Mouse (Mus musculus) cerebellum, adult 11 months (tissue): ENCODE measurements around the gene 4930558K02Rik.
A peak's percentile ranks its signal among the peaks of the same experiment; 100 is the strongest.

ENCODE experiments used
- DNase-seq: peaks from one replicate; pipeline ENCODE4 v3.0.0; 2022

The 4930558K02Rik gene

DNA sequence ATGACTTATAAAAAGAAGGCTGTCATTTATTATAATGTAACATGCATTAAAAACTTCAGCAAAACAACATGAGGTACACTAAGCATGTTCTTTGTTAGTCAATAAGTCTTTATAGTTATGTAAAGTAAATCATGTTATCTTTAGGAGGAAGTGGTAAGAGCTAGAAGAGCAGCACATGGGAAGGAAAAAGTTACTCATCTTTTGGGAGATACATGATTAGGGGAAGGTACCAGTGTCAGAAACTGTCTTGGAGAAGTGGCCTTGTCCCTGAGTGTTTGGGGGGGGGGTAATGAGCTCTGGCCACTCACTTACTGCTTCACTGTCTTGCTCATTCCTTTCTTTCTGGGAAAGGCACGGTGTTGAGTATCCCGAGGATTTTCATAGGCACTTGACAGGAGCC lies 37.4 kb downstream of the 4930558K02Rik start:
- no peak for DNase-seq

DNA sequence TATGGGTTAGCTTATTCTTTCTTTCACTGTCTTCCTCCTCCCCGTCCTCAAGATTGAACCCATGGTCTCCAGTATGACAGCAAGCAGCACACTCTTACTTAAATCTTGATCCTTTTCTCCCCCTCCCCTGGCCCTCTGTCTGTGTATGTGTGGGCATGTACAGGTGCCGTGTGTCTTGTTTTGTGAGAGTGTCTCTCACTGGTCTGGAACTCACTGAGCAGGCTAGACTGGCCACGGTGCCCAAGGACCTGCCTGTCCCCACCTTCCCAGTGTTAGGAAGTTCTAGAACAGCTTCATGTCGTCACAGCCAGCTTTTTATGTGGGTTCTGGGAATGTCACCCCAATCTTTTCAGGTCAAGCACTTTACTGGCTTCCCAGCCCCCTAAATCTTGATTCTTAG lies 47.1 kb downstream of the 4930558K02Rik start:
- no peak for DNase-seq

DNA sequence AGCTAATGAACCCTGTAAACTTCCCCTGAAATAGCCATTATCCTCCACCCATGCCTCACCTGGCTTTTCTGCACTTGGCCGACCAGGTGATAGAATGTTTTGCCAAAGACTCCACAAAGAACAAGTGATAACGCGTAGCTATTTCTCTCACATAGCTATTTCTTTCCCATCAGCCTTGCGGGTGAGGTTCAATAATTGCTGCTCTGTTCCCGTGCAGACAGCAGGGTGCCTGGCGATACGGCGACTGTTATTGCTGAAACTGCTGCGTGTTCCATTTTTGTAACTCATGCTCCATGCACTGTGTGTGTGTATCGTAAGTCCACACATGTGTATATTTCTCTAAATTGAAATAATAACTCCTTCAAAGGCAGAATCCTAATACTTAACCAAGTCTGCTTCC lies 47.6 kb downstream of the 4930558K02Rik start:
- no peak for DNase-seq

DNA sequence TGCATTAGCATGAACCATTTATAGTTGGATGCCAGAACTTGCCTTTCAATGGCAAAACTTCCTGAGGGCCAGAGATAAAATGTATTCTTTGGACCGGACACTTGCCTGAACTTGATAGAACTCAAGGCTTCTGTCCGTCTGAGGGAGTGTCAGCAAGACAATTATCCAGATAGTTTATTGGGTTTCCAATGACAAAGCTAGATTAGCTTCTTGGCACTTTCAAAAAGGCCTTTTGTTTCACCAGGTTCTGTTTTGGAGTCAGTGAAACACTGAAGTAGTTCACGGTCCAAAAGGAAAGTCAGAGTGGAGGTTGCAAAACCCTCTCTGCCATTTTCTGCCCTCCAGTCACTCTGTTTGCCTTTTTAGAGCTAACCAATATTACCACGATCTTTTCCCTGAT lies 48.1 kb downstream of the 4930558K02Rik start:
- DNase-seq = no peak

DNA sequence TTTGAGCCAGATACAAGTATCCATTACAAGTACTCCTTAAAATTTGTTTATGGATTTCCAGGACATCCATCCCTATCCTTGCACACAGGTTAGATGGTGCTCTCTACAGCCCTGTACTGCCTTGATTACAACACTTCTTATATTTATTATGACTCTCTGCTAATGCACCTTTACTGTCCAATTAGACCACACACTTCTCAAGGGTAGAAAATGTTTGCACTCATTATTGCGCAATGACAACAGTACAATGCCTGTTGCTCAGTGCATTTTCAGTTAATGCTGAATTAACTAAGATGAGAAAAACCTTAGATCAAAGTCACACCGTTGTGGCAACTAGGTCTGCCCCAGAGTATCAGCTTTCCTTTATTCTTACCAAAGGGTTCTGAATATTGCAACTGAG lies 51.5 kb downstream of the 4930558K02Rik start:
- no peak for DNase-seq

DNA sequence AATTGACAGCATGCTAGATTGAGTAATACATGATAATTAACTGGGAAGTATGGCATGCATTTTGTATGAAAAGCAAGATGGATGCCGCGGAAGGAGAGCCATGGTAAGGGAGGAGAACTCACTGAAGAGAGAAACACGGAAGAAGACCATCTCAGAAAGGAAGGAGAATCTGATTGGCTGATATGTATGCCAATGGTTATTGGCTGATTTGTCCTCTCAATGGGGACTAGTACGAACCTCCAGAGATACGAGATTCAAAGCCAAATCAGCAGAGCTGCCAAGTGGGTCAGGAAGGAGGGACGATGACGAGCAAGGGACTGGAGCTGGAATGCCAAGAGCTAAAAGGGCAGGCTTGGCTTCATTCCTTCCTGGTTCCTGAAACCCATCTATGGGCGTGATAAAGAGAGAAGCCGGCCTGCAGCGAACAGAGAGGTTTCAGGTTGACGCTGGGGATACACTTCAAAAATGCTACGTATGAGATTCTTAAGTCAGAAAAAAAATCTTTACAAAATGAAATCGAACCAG lies 54.1 kb downstream of the 4930558K02Rik start:
- peak; percentile 9 for DNase-seq

DNA sequence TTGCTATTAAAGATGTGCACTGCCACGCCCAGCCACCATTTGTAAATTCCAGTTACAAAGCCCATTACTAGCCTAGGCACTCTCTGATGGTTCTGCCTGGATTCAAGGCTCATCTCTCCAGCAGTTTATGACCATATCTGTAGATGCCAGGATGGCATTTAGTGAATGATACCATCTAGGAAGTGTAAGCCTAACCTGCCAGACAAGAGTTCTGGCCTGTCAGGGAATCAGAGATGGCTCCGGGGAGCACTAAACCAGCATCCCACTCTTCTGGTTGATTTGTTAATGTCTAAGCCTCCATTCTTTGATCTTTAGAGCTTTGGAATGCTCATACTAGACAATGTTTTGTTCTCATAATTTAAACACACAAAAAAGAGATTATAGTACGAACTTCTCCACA lies 55.1 kb downstream of the 4930558K02Rik start:
- DNase-seq = no peak

DNA sequence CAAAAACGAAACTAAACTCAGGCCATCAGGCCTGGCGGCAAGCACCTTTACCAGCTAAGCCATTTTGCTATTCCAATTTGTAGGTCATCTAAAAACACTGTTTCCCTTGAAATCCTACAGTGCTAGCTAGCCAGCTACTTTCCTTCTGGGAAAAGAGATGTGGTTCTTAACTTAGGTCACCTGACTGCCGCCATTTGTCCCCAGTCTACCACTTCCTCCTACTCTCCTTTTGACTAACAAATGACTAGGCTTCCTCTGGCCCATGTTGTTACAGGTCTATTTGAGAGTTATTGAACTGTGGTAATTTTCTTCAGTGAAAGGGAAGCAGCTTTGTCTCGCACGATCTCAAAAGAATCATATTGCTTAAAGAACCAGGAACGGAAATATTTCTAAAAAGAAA lies 57.5 kb downstream of the 4930558K02Rik start:
- no peak for DNase-seq

DNA sequence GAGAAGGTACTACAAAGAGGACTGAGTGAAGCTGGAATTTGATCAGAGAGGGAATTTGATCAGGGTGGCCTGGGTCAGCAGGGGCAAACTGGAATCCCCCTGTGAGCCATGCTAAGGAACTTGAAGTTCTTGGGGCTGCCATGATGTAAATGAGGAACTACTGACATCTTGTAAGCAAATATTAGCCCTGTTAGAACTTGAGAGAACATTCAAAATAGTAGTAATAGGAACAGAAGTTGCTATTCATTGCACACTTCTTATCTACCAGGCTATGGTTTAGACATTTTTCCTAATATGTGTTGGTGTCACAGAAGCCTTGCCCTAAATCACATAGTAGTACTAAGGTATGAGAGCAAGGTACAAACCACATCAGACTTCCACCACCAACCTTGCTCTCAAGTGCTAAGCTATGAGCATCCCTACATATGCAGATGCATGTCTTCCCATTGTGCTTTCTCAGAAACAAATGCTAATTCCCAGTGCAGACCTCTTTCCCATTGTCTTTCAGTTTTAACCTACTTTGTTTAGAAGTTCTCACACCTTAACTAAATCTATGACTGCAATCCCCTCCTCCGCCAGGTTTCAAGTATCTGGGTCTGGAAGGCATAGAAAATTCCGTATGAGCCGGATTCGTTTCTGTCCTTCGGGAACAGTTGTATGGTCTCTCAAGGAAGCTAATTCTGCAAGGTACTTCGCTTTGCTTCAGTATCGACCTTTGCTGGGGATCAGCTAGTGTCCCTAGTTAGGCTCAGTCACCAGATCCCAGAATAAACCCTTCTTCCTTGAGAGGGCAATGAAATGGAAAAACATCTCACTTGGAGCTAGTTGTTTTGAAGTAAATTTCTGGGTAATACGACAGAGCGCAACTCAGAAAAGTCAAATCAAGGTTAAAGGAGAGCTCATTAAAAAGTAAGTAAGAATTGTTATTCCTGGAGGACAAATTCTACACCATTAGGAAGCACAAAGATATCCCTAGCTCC lies 58.7 kb downstream of the 4930558K02Rik start:
- DNase-seq = no peak

DNA sequence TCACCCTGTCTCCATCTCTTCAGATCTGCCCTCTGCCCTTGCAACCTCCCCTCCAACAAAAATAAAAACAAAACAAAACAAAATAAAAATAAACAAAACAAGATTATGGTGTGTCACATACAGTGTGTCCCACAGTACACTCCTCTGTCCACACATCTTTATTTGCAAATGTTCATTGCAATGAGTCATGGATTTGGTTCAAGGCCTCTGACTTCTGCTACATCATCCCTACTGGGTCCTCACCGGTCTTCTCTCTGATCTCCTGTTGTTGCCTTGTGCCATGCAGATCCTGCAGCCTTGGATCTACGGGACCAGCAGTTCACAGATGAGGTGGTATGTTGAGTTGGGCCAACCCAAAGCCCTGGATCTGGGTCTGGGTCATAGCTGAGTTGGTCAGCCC lies 59.8 kb downstream of the 4930558K02Rik start:
- DNase-seq = no peak

DNA sequence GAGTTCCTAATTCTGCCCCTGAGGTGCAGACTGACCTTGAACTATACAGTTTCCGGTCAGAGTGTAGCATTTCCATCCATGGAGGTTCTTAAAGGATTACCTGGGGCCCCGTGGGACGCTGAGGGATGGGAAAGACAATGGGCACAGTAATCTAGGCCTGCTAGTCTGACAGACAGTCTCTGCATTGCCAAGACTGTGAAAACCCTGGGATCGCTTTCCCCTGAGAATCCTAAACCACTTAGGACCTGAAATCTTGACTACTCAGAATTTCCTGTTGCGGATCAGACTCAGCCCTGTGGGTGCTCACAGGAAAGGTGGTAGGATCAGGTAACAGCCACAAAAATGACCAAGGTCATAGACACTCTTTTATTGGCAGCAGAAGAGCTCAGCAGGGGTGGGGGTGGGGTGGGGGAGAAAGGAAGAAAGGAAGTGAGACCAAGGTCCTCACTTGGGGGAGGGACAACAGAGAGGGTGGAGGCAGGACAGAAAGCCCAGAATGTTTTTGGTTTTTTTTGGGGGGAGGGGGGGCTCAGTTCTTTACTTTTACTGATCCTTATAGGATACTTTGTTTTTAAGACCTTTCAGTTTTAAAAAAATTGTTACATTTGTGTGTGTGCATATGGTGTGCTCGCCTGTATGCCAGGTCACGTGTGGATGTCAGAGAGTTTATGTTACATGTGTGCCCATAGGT lies 60.6 kb downstream of the 4930558K02Rik start:
- DNase-seq = no peak

DNA sequence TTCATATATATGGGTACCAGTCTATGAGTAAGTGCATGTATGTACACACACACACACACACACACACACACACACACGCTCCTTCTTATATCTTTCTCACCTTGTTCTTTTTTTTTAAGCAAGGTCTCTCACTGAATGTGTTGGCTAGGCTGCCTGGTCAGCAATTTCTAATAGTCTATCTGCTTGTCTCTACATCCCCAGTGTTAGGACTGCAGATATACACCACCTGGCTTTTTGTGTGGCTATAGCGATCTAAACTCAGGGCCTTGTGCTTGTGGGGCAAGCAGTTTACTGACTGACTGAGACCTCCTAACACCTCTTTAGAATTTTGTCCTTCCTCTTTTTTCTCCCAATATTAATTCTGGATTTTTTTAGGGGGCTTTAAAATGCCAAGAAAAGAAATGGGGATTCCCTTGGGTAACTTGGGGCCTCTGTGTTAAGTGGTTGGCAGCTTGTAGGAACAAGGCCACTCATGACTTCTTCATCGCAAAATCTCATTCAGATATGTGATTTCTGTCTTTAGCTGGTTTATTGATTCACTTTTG lies 61.4 kb downstream of the 4930558K02Rik start:
- DNase-seq = no peak

DNA sequence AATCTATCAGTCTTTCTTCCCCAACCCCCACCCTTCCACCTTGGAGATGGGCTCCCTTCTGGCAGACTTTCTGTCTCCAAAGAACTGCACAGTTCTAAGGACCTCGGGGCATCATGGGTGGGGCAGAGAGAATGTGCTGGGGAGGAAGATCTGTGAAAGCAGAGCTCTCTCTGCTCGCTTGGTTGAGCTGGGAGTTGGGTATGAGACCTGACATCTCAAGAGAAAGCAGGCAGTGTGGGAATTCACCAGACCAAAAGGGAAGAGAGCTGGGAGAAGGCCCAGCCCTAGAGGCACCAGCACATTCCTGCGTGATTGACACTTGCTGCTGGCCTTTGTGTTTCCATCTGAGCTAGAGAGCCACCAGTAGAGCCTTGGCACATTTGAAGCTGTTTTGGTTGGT lies 63.4 kb downstream of the 4930558K02Rik start:
- no peak for DNase-seq

DNA sequence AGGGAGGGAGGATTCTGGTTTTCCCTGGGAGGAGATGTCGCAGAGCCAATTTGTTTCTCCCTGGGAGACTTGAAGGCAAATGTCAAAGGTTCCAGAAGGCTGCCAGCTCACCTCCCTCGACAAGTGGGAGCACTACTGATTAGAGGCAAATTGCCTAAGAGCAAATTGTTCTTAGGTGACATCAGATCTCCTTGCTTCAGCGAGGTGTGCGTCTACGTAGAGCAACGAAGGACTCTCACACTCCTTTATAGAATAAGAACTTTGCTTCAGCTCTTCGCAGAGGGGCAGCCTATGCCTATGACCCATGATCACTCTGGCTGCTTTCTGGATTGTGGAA lies 65.8 kb downstream of the 4930558K02Rik start:
- no peak for DNase-seq

DNA sequence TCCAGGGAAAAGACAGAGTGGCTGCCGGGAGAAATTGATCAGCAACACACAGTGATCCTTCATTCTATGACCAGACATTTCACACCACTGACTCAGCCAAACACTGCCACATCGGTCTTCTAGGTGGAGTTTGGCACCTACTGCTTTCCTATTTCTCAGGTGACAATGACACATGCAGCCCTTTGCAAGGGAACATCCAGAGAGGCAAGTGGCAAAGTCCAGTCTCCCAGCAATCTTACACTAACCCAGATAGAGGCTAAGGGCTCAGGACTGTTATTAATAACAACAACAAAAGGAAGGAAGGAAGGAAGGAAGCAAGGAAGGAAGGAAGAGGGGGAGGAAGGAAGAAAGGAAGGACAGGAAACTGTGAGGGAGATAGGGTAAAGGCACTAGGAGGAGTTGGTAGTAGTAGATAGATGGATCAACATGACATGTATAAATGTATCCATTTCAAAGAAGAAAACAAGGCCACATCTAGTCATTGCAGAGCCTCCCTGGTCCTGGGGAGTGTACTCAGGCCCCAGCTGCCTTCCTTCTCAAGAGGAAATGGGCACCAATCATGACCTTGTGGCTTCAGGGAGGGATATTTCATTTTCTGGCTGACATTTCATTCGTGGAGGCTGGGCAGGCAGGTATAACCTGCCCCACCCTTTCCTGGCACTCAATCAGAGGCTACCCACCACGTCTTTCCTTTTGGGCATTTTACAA lies 66.3 kb downstream of the 4930558K02Rik start:
- DNase-seq = no peak

DNA sequence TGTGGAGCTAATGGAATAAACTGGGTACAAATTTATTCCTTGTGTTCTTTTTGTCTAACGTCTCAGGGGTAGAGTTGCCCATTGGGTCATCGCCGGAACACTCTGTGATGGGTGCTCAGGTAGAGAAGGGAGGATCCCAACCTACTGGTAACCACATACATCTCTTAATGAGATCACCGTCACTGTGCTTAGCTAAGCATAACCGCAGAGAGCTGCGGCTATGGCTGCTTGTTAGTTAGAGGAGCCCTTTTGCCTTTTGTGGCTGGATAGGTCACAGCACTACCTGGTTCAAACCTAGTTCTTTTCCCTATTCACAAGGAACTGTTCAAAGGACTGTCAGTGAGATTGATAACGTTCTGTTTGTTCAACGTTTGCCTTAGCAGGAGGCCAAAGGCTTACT lies 70.4 kb downstream of the 4930558K02Rik start:
- no peak for DNase-seq

DNA sequence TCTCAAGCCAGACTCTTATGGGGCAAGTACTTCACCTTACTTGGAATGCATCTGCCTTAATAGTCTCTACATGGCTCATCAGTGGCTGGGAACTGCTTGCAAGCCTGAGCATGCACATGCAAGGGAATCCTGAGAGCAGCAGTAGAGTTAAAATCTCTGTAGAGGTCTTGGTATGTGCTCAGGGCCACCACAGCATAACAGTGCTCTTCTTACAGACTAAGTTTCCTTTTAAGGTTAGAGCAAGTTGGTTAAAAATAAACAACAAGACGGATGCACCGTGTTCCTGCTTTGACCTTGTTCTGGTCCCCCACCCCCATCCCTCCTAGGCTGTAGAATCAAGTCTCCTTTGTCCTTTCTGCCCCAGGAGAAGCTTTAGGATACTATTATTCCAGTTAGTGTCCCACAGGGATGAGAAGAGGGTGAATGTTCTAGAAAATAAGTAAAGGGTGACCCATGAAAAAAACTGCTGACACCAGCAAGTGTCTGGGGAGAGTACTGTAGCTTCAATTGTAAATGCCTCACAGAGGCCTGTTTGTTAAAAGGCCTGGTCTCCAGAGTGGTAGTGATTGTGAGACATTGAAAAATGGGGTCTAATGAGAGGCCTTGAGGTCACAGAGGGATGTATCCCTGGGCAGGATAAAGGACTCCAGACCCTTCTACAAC lies 71.5 kb downstream of the 4930558K02Rik start:
- no peak for DNase-seq

DNA sequence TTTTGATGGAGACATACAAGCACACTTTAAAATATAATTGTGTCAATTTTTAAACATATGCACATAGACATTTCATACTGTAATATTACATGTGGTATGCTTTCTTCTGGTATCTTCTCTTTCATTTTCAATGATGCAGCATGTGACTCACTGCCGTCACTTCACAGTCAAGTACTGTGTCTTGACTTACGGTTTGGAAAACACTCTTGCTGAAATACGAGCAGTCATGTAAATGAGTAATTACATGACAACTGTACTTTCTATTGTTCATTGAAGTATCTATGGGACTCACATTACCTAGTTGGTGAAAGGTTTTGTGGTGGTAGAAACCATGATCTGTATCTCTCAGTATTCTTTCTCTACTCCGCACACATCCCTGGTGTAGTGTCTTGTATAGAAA lies 72.3 kb downstream of the 4930558K02Rik start:
- no peak for DNase-seq

DNA sequence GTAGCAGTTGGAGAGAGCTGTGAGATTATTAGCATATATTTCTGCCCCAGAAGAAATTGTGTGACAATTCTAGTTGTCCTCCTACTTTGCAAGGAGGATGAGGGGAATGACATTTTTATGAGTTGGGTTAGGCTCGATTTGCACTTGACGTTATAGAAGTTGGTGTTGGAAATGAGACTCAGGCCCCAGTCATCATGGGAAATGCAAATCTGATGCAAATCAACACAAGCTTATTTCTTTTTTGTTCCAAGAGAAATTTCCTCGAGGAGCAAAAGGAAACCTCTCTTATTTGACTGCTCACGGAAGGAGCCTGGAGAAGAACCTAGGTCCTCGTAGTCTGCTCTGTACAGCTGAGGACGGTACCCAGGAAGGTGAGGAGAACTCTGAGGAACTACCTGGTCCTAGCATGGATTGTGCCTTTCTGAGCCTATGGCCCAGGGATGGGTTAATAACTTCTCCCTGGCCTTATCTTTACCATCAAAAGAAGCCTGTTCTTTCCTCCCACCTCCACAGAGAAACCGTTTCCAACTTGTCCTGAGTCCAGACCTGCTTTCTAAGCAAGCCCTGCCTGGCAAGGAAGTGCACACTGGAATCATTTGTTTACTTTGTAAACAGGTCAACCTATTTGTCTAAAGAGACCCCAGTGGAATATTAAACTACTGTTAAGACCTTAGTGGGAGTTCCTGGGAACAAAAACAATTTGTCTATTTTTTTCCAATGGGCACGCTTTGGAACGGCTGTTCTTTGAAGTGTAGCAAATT lies 76.6 kb downstream of the 4930558K02Rik start:
- DNase-seq = no peak

DNA sequence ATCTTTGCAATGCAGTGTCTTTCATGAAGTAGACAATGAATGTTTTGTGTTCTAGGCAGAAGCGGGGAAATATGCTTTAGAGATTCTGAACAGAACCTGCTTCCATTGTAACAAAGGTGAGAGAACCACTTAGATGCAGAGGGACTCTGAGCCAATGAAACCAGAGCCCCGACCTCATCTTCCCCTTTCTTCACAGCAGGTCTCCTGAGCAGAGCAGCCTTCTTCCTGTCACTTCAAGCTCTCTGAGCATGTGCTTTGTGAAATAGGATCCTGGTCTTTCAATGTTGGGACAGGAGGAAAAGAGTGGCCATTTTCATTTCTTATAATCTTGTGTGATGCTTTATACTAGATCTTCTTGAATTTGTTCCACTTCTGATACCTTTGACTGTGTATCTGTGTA lies 79.3 kb downstream of the 4930558K02Rik start:
- DNase-seq = no peak

DNA sequence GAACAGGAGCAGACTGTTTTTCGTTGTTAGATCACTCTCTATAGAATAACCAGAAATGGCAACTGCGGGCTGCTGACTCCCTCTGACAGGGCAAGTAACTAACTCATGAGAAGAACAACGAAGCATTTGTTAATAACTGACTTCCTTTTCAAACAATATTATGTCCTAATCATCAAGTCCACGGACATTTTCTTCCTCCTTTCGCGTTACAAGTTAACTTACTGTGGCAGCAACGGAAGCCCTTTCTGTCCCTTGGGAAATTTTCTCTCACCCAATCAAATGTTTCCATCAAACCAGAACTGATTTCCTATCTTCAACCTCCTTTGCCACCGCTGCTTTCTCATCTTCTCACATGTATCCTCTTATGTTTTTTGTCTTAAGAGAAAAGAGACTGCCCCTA lies 82.2 kb downstream of the 4930558K02Rik start:
- DNase-seq = no peak

DNA sequence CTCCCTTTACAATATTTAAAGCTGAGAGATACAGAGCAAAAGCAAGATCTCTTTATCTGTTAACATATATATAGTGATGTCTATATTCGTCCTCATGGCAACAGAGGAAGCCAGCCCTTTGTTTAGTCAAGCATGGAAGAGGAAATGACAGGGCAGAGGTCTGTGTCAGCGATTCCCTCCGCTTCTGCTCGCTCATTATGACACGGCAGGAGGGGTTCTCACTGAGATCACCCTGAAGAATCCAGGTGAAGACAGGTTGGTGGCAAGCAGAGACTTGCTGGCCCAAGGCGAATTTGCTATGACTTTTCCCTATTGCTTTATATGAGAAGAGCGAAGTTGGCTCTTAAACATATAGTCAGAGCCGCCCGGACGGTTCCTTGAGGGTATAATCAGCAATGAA lies 83.3 kb downstream of the 4930558K02Rik start:
- DNase-seq = no peak
